Mouse (Mus musculus) myocyte (in vitro differentiated cells): Measurements from ENCODE around the gene Aif1. TPM values are rescaled to one million over a fixed set of nuclear protein-coding genes. Genes with fewer than 3 reads are reported as not detected.

Experiments
- H3K27me3 ChIP-seq: one replicate; pipeline ENCODE4 v1.6.1; 2011; ENCODE audit not compliant: control insufficient read depth, insufficient read depth, insufficient read length
- H3K36me3 ChIP-seq: one replicate; pipeline ENCODE4 v1.6.1; 2011; ENCODE audit not compliant: control insufficient read depth, insufficient read depth
- H3K4me2 ChIP-seq: one replicate; pipeline ENCODE4 v1.6.1; 2011; ENCODE audit warnings: low read depth, control low read depth
- H3K4me3 ChIP-seq: one replicate; pipeline ENCODE4 v1.5.1; 2011; ENCODE audit warnings: mild to moderate bottlenecking, control low read depth, moderate library complexity
- H3K79me2 ChIP-seq: one replicate; pipeline ENCODE4 v1.6.1; 2011; ENCODE audit not compliant: control insufficient read depth, insufficient read depth
- H3ac ChIP-seq: one replicate; pipeline ENCODE4 v1.6.1; 2011; ENCODE audit not compliant: control insufficient read depth, insufficient read length
- CEBPB ChIP-seq: IDR thresholded peaks from 2 replicates; pipeline ENCODE4 v1.6.1; 2011; ENCODE audit warnings: mild to moderate bottlenecking, moderate library complexity; ENCODE audit not compliant: poor library complexity, insufficient read depth, severe bottlenecking
- E2F4 ChIP-seq: IDR thresholded peaks from one replicate; pipeline ENCODE4 v1.6.1; 2011; ENCODE audit warnings: mild to moderate bottlenecking, control low read depth, moderate library complexity; ENCODE audit not compliant: insufficient read depth
- MAX ChIP-seq: IDR thresholded peaks from one replicate; pipeline ENCODE4 v1.6.1; 2011; ENCODE audit warnings: low read depth, mild to moderate bottlenecking, control low read depth
- MYOD1 ChIP-seq, 3 experiments: IDR thresholded peaks; one replicate each; pipeline ENCODE4 v1.6.1; 2011; ENCODE audit warnings: control low read depth in 2 of 3, low read depth in 2 of 3, mild to moderate bottlenecking in 2 of 3, moderate library complexity in 1 of 3; ENCODE audit not compliant: insufficient read length in 2 of 3, control insufficient read depth in 1 of 3
- MYOG ChIP-seq, 3 experiments: IDR thresholded peaks; one replicate each; pipeline ENCODE4 v1.6.1; 2011; ENCODE audit warnings: control low read depth in 2 of 3, low read depth in 2 of 3, mild to moderate bottlenecking in 2 of 3; ENCODE audit not compliant: insufficient read length in 2 of 3, control insufficient read depth in 1 of 3, insufficient read depth in 1 of 3
- POLR2A ChIP-seq: IDR thresholded peaks from one replicate; pipeline ENCODE4 v1.6.1; 2011; ENCODE audit warnings: low read depth, mild to moderate bottlenecking, control low read depth, moderate library complexity; ENCODE audit not compliant: insufficient read length
- POLR2AphosphoS2 ChIP-seq: IDR thresholded peaks from one replicate; pipeline ENCODE4 v1.6.1; 2011; ENCODE audit warnings: low read depth, control low read depth; ENCODE audit not compliant: insufficient read length
- REST ChIP-seq: IDR thresholded peaks from one replicate; pipeline ENCODE4 v1.6.1; 2011; ENCODE audit warnings: mild to moderate bottlenecking, control low read depth, moderate library complexity; ENCODE audit not compliant: insufficient read depth, insufficient read length
- SRF ChIP-seq: IDR thresholded peaks from one replicate; pipeline ENCODE4 v1.6.1; 2011; ENCODE audit warnings: low read depth; ENCODE audit not compliant: control insufficient read depth, insufficient read length
- TCF12 ChIP-seq: IDR thresholded peaks from one replicate; pipeline ENCODE4 v1.6.1; 2011; ENCODE audit warnings: mild to moderate bottlenecking, control low read depth; ENCODE audit not compliant: poor library complexity, insufficient read depth, severe bottlenecking
- TCF3 ChIP-seq: IDR thresholded peaks from one replicate; pipeline ENCODE4 v1.6.1; 2011; ENCODE audit warnings: low read depth, control low read depth; ENCODE audit not compliant: insufficient read length
- USF1 ChIP-seq: IDR thresholded peaks from one replicate; pipeline ENCODE4 v1.6.1; 2011; ENCODE audit warnings: low read depth, mild to moderate bottlenecking, control low read depth, moderate library complexity
- polyA plus RNA-seq: library from polyadenylated mRNA; unstranded; fragments of >200 nt; fragmentation: generic; extraction: Trizol; gene quantifications from one replicate; pipeline ENCODE4 v1.2.1, GENCODE M21; 2012; ENCODE audit warnings: missing spikeins

Aif1 gene
- polyA plus RNA-seq, 1 experiment = not detected

DNA sequence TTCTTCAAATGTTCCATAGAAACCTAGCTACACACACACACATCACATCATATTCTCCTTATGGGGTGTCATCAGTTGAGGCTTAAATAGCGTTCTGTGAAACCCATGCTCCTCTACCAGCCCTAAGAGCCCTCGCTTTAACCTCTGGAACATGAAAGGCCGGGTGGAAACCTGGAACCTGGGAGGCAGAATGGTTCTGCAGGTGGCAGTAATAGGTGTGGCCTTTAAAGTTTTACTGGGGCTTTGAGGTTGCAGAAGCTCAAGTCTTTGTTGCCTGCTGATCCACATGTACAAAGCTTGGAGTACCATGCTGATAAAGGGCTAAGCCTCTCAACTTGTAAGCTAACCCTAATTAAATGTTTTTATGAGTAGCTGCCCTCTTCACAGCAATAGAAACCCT is 28.5 kb downstream of the Aif1 start:
- no peak overlapping the region for H3K4me3 ChIP-seq
- H3K79me2 ChIP-seq = no peaks in the 10 kb centered on the region
- TF ChIP-seq E2F4 (no peak), MYOD1 (IDR thresholded peaks at IDR 0.05; ENCODE audit: control insufficient read depth in 1 of 3, insufficient read length in 2 of 3, low read depth in 2 of 3) (no peak), POLR2AphosphoS2 (peak; percentile 13), REST (no peak)
- peaks cover 38% of the 10 kb centered on the region for H3K36me3 ChIP-seq
- H3K27me3 ChIP-seq = no peaks in the 10 kb centered on the region
- H3ac ChIP-seq = no peak overlapping the region
- H3K4me2 ChIP-seq = no peak overlapping the region

DNA sequence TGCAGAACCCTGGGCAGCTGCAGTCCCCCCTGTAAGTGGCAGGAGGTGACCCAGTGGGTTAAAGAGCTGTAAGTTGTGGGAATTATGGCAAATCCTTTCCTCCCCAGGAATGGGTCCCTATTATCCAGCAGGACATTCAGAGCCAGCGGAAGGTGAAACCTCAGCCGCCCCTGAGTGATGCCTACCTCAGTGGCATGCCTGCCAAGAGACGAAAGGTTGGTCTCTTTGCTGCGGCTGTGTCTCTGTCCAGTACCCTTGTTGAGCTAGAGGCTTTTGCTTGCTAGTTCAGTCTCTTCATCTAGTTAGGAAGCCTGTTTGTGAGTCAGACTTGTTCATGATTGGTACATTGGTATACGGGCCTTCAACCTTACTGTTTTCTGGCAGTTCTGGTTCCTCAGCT is 29.7 kb downstream of the Aif1 start:
- Histone ChIP-seq H3K4me2 (no peak overlapping the region), H3K4me3 (no peak overlapping the region), H3K36me3 (peaks cover 44% of the 10 kb centered on the region), H3ac (no peak overlapping the region), H3K79me2 (no peaks in the 10 kb centered on the region), H3K27me3 (no peaks in the 10 kb centered on the region)
- TF ChIP-seq POLR2AphosphoS2 = peak; percentile 76
- no peak for TF ChIP-seq MAX
- no peak for TF ChIP-seq MYOG (IDR thresholded peaks at IDR 0.05; ENCODE audit: control insufficient read depth in 1 of 3, insufficient read depth in 1 of 3, insufficient read length in 2 of 3, low read depth in 2 of 3)
- TF ChIP-seq TCF12 = no peak
- no peak for TF ChIP-seq REST

DNA sequence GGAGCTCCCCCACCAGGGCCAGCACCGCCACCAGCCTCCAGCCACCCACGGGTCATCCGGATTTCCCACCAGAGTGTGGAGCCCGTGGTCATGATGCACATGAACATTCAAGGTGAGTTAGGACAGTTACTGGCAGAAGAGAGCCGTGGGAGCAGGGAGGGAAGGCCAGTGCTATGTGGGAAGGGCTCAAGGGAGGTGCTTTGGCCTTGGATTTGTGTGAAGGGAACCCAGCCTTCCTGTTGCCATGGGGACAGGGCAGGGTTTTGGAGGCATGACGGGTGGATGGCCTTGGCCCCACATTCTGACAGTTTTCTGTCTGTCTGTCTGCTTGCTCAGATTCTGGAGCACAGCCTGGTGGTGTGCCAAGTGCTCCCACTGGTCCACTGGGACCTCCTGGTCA is 33.9 kb downstream of the Aif1 start:
- no peaks in the 10 kb centered on the region for H3K27me3 ChIP-seq
- no peak overlapping the region for H3K4me3 ChIP-seq
- TF ChIP-seq SRF (no peak), USF1 (no peak), MAX (no peak), MYOG (IDR thresholded peaks at IDR 0.05; ENCODE audit: control insufficient read depth in 1 of 3, insufficient read depth in 1 of 3, insufficient read length in 2 of 3, low read depth in 2 of 3) (no peak), POLR2AphosphoS2 (no peak), TCF12 (no peak), POLR2A (no peak), TCF3 (no peak), E2F4 (no peak), REST (no peak), CEBPB (no peak), MYOD1 (IDR thresholded peaks at IDR 0.05; ENCODE audit: control insufficient read depth in 1 of 3, insufficient read length in 2 of 3, low read depth in 2 of 3) (no peak)
- H3K36me3 ChIP-seq = peaks cover 27% of the 10 kb centered on the region
- H3K79me2 ChIP-seq = peaks cover 31% of the 10 kb centered on the region
- H3K4me2 ChIP-seq = no peak overlapping the region
- no peak overlapping the region for H3ac ChIP-seq

DNA sequence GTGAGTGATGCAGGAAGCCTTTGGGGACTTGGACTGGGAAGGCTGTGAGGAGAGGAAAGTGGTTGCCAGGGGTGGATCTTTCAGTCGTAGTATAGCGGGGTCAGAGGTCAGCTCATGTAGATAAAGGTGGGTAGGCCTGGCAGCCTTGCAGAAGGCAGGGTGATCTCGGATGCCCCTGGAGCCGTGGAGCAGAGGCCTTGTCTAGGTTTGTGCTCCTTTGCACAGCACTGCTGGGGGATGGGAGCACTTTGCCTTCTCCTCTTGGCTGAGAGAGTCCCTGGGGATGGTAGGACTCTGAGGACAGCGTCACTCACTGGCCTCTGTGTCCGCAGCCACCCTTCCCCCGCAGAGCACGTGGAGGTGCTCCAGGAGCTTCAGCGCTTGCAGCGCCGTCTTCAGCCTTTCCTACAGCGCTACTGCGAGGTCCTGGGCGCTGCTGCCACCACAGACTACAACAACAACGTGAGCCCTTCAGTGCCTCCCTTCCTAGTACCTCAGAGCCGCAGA is 35.3 kb downstream of the Aif1 start:
- no peak for TF ChIP-seq POLR2A
- TF ChIP-seq TCF12 = no peak
- TF ChIP-seq E2F4 = no peak
- no peak for TF ChIP-seq CEBPB
- Histone ChIP-seq H3K4me3 (no peak overlapping the region), H3K36me3 (peaks cover 25% of the 10 kb centered on the region), H3ac (no peak overlapping the region), H3K79me2 (peaks cover 45% of the 10 kb centered on the region), H3K27me3 (no peaks in the 10 kb centered on the region), H3K4me2 (no peak overlapping the region)

DNA sequence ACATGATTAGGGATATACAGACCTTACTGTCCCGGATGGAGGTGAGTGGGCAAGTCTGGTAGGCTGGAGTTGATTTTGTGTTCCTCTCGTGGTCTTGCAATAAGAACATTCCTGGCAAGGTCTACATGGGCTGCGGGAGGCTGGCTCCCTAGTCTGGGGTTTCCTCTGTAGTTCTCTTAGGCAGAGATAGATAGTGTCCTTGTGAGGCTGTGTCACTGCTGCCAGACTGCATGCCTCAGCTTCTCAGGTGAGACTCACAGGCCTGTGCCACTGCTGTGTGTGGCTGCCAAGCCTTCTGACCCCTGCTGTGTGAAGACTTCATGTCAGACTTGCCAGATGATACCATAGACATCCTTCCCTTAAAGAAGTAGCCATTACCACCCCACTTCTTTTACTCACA is 36.6 kb downstream of the Aif1 start:
- no peaks in the 10 kb centered on the region for H3K27me3 ChIP-seq
- no peak overlapping the region for H3K4me2 ChIP-seq
- peaks cover 18% of the 10 kb centered on the region for H3K36me3 ChIP-seq
- H3K79me2 ChIP-seq = peaks cover 48% of the 10 kb centered on the region
- no peak overlapping the region for H3K4me3 ChIP-seq
- TF ChIP-seq MYOG (IDR thresholded peaks at IDR 0.05; ENCODE audit: control insufficient read depth in 1 of 3, insufficient read depth in 1 of 3, insufficient read length in 2 of 3, low read depth in 2 of 3) (no peak), POLR2AphosphoS2 (no peak), MYOD1 (IDR thresholded peaks at IDR 0.05; ENCODE audit: control insufficient read depth in 1 of 3, insufficient read length in 2 of 3, low read depth in 2 of 3) (no peak)
- no peak overlapping the region for H3ac ChIP-seq
